Mouse (Mus musculus): ENCODE results near the gene Polq. TPM values are rescaled to one million over a fixed set of nuclear protein-coding genes. Genes with fewer than 3 reads are reported as not detected.
"Not testable (repeated sequence)": the region's sequence is repeated elsewhere in the genome, so short reads cannot be mapped to it uniquely, and the experiment has no call there.

The Polq gene
- total RNA-seq, 2 experiments from 2014 or later, result 1.7 to 1.9 TPM

- no peak for DNase-seq (ENCODE audit: low spot score in 2 of 2)
- intact Hi-C loops (cut with DNase I), result no loop called here
Measured at GRCm38 (mm10) chr16:37072354-37072753, 60.8 kb downstream of the Polq start.

- DNase-seq (ENCODE audit: low spot score in 2 of 2), result no peak
- intact Hi-C loops (cut with DNase I), result no loop called here
Measured at GRCm38 (mm10) chr16:37089648-37090047, 78.1 kb downstream of the Polq start.

GRCm38 (mm10) chr16:37094169-37094833, 82.7 kb downstream of the Polq start:
- DNase-seq (ENCODE audit: low spot score in 2 of 2), result no peak
- intact Hi-C loops (cut with DNase I), result no loop called here

GRCm38 (mm10) chr16:37108763-37109162, 97.2 kb downstream of the Polq start:
- DNase-seq (ENCODE audit: low spot score in 2 of 2), result no peak
- intact Hi-C loops (cut with DNase I), result no loop called here

GRCm38 (mm10) chr16:37109285-37109684, 97.7 kb downstream of the Polq start:
- intact Hi-C loops (cut with DNase I), result no loop called here

GRCm38 (mm10) chr16:37125190-37125589, 113.6 kb downstream of the Polq start:
- DNase-seq (ENCODE audit: low spot score in 2 of 2); intact Hi-C loops (cut with DNase I): not testable (repeated sequence)

More at GRCm38 (mm10) chr16:37109285-37109684, 97.7 kb downstream of the Polq start:
- peak; percentile 54 to 64 for DNase-seq (ENCODE audit: low spot score in 2 of 2)

Other genes starting within 250 kb of the Polq start
- gene Slc15a2, start 226.8 kb upstream of the Polq start, total RNA-seq (2021), result 10 to 100 TPM; 36.9 to 37.6 TPM
- 10 to 100 TPM; 25.5 to 32.0 TPM for gene Iqcb1, start 183.4 kb upstream of the Polq start, total RNA-seq (2021)
- gene Eaf2, start 136.8 kb upstream of the Polq start, total RNA-seq (2021), result under 1 TPM; 0.37 to 0.97 TPM
- 10 to 100 TPM; 64.0 to 70.2 TPM for gene Golgb1, start 136.6 kb upstream of the Polq start, total RNA-seq (2021)
- 1 to 10 TPM; 4.1 to 4.2 TPM for gene Hcls1, start 76.8 kb upstream of the Polq start, total RNA-seq (2021)
- under 1 TPM; 0.11 TPM for gene Fbxo40, start 21.3 kb upstream of the Polq start, total RNA-seq (2021)